Mouse (Mus musculus) stomach, postnatal 0 days (tissue): Measurements from ENCODE around the gene Tex33.

ENCODE experiments used
- CTCF ChIP-seq: IDR thresholded peaks from 2 replicates; pipeline ENCODE4 v1.5.1; 2016; ENCODE audit warnings: antibody characterized with exemption, low read depth, mild to moderate bottlenecking, moderate library complexity
- EP300 ChIP-seq: optimal IDR thresholded peaks from 2 replicates; pipeline ENCODE3; 2016; ENCODE audit warnings: antibody characterized with exemption

DNA sequence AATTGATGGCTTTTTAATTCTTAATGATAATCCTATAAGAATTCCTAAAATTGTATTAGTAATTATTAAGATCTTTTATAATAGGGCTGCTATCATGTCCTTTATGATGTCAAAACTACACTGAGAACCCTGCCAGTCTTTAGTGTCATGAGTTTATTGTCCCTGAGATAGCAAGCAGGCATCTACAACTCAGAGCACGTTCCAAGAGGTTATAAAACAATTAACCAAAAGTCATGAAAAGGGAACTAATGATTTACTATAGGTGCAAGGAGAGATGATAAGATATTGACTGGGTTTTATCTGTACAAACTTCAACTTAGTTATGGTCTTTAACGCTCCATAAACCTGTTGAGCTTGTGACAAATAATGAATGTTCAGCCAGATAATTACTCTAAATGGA lies 29.8 kb downstream of the Tex33 start:
- TF ChIP-seq CTCF (no peak), EP300 (no peak)
